Mouse (Mus musculus): ENCODE measurements around the gene Lrrc8b. TPM values are rescaled to one million over a fixed set of nuclear protein-coding genes. Genes with fewer than 3 reads are reported as not detected.

Gene Lrrc8b
- 9.5 and 28.9 TPM in 2 replicates for polyA plus RNA-seq (2021; fragmentation: Nextera tagmentation)
- long read RNA-seq, experiment 1, full-length matches to known transcripts = 2 of 43 reads
- long read RNA-seq, experiment 1, partial matches to known transcripts = 38 of 43 reads
- long read RNA-seq, experiment 1, other reads (novel, unspliced or antisense) = 3 of 43 reads
- long read RNA-seq, experiment 2, partial matches to known transcripts = 10 of 28 reads
- long read RNA-seq, experiment 2, other reads (novel, unspliced or antisense) = 18 of 28 reads

GRCm38 (mm10) chr5:105415198-105415791 is at the start of gene Lrrc8b:
Gene Lrrc8b, plus strand, starts transcription at chr5:105415775.

GRCm38 (mm10) chr5:105519096-105519975 is 103.8 kb downstream of the Lrrc8b start, which contains the start of gene Lrrc8c:
Gene Lrrc8c, plus strand, starts transcription at chr5:105519388.

Other genes starting within 250 kb of the Lrrc8b start
- gene Gbp10, start 176.2 kb upstream of the Lrrc8b start, polyA plus RNA-seq (2021; fragmentation: Nextera tagmentation) = 0.26 TPM in 1 of 2 replicates, not detected in the other
- gene Gm43302, start 122.1 kb upstream of the Lrrc8b start, polyA plus RNA-seq (2021; fragmentation: Nextera tagmentation) = not detected in 2 replicates
- gene Gbp6, start 122.1 kb upstream of the Lrrc8b start, polyA plus RNA-seq (2021; fragmentation: Nextera tagmentation) = 1.3 and 1.6 TPM in 2 replicates
- gene Lrrc8c, start 103.6 kb downstream of the Lrrc8b start, polyA plus RNA-seq (2021; fragmentation: Nextera tagmentation) = 6.0 and 7.5 TPM in 2 replicates

Measured in left cerebral cortex, adult 6 months (tissue).